Mouse (Mus musculus) spleen, adult 12 weeks (tissue): Measurements from ENCODE around the gene Astn2.

Experiments
- DNase-seq: peaks from one replicate; pipeline ENCODE4 v3.0.0; 2022; ENCODE audit warnings: low spot score

Gene Astn2

DNA sequence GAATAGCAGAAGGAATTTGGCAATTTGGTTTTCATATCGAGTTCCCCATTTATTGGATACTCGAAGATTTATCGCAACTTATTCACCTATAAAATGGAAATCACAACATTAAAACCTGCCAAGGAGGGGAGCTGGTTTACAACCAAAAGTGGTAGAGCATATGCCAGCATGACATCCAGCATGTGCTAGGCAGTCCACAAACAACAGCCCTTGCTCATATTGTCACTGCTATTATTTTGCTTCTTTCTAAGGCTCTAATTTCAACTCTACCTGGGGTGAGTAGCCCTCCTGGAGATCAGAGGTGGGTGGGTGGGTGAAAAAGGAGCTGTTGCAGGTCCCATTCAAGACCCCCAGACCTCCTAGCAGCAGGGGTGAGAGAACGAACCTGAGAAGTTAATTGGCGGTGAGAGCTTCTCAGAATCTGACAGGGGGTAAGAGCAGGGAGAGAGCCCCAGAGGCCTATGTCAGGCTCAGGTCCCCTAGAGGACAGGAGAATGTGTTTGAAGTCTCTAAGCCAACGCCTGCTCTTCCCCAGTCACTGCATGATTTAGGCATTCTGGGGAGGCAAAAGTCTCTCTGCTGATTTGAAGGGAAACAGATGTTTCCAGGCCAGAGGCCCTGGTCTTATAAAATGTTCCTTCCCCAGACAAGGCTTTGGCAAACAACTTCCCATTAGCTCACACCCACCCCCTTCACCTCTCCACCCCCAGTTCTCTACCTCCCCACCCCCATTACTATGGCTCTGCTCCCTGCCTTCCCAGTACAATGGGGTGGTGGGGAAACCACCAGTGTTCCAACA is 1001.4 kb downstream of the Astn2 start:
- DNase-seq = no peak

- DNase-seq = no peak
Measured at GRCm38 (mm10) chr4:65402286-65402685, 1002.1 kb downstream of the Astn2 start.

- DNase-seq = no peak
Measured at GRCm38 (mm10) chr4:65399457-65399856, 1005.0 kb downstream of the Astn2 start.

GRCm38 (mm10) chr4:65396806-65397205 is 1007.6 kb downstream of the Astn2 start:
- DNase-seq = no peak

- no peak for DNase-seq
Measured at GRCm38 (mm10) chr4:65391001-65391400, 1013.4 kb downstream of the Astn2 start.

- DNase-seq = no peak
Measured at GRCm38 (mm10) chr4:65383070-65383469, 1021.3 kb downstream of the Astn2 start.

DNA sequence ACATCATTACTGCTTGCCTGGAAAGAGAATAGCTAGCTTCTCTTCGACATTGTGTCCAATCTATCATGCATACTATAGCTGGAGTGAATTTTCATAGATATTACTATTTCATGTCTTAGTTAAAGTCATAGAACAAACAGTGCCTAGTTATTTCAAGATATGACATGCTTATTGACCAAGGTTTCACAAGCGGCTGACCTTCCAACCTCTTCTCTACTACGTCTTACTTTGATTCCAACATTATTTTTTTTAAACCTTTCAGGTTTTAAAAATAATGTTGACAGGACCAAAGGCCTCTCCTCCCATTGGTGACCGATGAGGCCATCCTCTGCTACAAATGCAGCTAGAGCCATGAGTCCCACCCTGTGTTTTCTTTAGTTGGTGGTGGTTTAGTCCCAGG is 1025.0 kb downstream of the Astn2 start:
- DNase-seq = no peak

DNA sequence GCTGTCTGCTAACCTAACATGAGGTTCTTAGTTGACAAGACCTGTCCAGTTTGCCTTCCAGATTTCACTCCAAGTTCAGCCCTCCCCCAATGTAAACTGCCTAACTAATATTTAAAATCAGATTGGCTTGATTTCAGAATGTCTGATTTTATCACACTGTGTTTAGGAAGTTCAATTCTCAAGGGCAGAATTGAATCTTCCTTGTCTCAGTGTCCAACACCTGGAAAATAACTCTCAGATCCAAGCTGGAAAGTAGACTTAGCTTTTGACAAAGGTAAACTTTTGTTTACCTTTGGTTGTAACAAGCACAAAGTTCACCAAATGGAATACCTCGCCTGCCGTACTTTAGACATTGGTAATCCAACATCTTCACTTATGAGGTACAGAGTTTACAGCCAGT is 1027.8 kb downstream of the Astn2 start:
- DNase-seq = no peak

GRCm38 (mm10) chr4:65373841-65374240 is 1030.6 kb downstream of the Astn2 start:
- no peak for DNase-seq

DNA sequence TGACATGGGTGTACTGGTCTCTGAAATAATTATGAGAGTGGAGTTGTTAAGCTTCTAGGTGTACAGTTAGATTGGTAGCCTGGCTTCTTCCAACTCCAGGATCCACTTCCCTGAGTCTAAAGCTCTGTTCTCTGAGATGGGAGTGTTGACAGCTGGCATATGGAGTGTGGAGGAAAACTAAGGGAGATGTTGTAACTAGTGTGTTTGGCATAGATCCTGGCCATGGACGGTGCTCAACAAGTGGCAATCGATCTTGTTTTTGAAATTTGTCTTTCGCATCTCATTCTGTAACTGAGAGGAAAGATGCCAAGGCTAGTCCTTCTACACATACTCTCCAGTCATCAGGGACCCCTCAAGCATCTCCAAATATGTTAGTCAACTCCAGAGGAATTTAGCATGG is 1031.7 kb downstream of the Astn2 start:
- DNase-seq = no peak

DNA sequence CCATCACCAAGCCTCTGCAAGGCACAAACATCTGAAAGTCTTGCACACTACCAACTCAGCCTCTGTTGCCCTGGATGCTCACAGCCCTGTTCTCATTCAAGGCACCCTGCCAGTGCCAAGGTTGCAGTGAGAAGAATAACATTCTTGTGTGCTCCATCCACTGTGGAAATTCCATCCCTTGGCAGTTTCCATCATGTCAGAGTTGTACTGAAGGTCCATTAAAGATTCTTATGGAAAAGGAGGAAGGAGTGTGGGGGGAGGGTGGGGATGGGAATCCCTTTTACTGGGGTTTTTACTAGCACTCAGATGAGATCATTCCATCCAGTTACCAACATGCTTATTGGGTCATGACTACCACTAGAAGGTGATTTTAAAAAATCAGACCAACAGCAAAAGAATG is 1037.3 kb downstream of the Astn2 start:
- DNase-seq = no peak

DNA sequence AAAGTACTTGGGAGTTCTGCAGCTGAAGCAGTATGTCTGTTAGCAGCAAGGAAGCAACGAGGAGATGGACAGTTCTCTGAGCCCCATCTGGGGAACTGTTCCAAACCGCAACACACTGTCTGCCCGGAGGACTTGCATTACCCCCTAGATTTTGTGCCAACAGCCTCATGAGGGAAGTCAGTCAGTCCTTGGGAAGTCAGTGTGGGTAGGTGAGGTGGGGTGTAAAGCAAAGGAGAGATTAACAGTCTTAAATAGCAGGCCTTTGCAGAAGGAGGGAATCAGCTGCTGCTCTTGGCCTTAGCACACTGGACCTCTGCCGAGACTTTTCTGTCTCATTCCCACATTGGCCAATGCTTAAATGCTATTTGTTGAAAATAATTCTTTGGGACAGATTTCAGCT is 1049.8 kb downstream of the Astn2 start:
- no peak for DNase-seq

- no peak for DNase-seq
Measured at GRCm38 (mm10) chr4:65350521-65350920, 1053.9 kb downstream of the Astn2 start.

DNA sequence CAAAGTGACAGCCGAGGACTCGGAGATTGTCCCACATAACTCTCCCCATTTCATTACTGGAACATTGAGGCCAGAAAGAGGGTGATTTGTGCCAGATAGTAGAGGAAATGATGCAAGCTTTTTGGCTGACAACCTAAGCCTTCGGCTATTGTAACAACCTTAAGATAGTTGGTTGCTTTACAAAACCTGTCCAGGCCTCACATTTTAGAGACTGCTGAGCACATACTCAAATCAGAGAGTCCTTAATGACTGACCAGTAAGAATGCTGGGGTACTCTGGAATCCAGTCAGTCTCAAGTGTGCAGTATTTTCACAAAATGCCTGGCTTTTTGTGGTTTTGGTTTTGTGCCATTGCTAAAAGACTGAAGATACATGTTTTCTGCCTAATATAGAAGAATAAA is 1062.6 kb downstream of the Astn2 start:
- no peak for DNase-seq

GRCm38 (mm10) chr4:65333718-65334117 is 1070.7 kb downstream of the Astn2 start:
- DNase-seq = no peak
